Mouse (Mus musculus) MEL (cell line): ENCODE data around the gene Heg1.

Source experiments
- BHLHE40 ChIP-seq: IDR thresholded peaks from 2 replicates; pipeline ENCODE4 v1.6.1; 2012; ENCODE audit warnings: low read depth, mild to moderate bottlenecking, inconsistent platforms, low read length, improper control_type of control experiment, borderline replicate concordance
- CHD1 ChIP-seq: IDR thresholded peaks from 2 replicates; pipeline ENCODE4 v1.6.1; 2012; ENCODE audit warnings: low read depth, mild to moderate bottlenecking, inconsistent platforms, low read length, improper control_type of control experiment
- CTCF ChIP-seq, 3 experiments: IDR thresholded peaks in 2 of 3; conservative IDR thresholded peaks in 1 of 3; 2 replicates each; pipeline ENCODE4 v1.5.1; 2011 to 2012; ENCODE audit warnings: low read length in 3 of 3, low read depth in 2 of 3, mild to moderate bottlenecking in 2 of 3, improper control_type of control experiment in 1 of 3, inconsistent platforms in 1 of 3, mixed read lengths in 1 of 3, moderate library complexity in 1 of 3; ENCODE audit not compliant: control insufficient read depth in 1 of 3, insufficient read depth in 1 of 3, poor library complexity in 1 of 3, severe bottlenecking in 1 of 3
- EP300 ChIP-seq, 2 experiments: IDR thresholded peaks; 2 replicates each; pipeline ENCODE4 v1.6.1; 2011; ENCODE audit warnings: improper control_type of control experiment in 2 of 2, low read length in 2 of 2, low read depth in 1 of 2, mild to moderate bottlenecking in 1 of 2
- MXI1 ChIP-seq: IDR thresholded peaks from 2 replicates; pipeline ENCODE4 v1.6.1; 2011; ENCODE audit warnings: mild to moderate bottlenecking, low read depth, low read length, improper control_type of control experiment
- NRF1 ChIP-seq: IDR thresholded peaks from 2 replicates; pipeline ENCODE4 v1.6.1; 2014; ENCODE audit warnings: low read depth, mild to moderate bottlenecking, inconsistent platforms, low read length, improper control_type of control experiment, moderate library complexity; ENCODE audit not compliant: poor library complexity, insufficient read depth, severe bottlenecking
- POLR2A ChIP-seq, 2 experiments: IDR thresholded peaks; 2 replicates each; pipeline ENCODE4 v1.6.1; 2011 to 2012; ENCODE audit warnings: low read length in 2 of 2, mild to moderate bottlenecking in 2 of 2, control low read depth in 1 of 2, improper control_type of control experiment in 1 of 2, low read depth in 1 of 2, moderate library complexity in 1 of 2; ENCODE audit not compliant: control insufficient read depth in 1 of 2, insufficient read depth in 1 of 2, poor library complexity in 1 of 2
- POLR2AphosphoS5 ChIP-seq: IDR thresholded peaks from 2 replicates; pipeline ENCODE4 v1.6.1; 2012; ENCODE audit warnings: low read depth, borderline replicate concordance, mild to moderate bottlenecking, inconsistent platforms, low read length, moderate library complexity, mixed read lengths

- TF ChIP-seq EP300 (IDR thresholded peaks at IDR 0.05; ENCODE audit: low read depth in 1 of 2, low read length in 2 of 2) (no peak), POLR2A (IDR thresholded peaks at IDR 0.05; ENCODE audit: control insufficient read depth in 1 of 2, insufficient read depth in 1 of 2, low read depth in 1 of 2, low read length in 2 of 2, poor library complexity in 1 of 2) (no peak), CTCF (IDR thresholded peaks at IDR 0.05 in 2 of 3, conservative IDR thresholded peaks at IDR 0.05 in 1 of 3; ENCODE audit: control insufficient read depth in 1 of 3, insufficient read depth in 1 of 3, low read depth in 2 of 3, low read length in 3 of 3, poor library complexity in 1 of 3, severe bottlenecking in 1 of 3) (no peak), MXI1 (no peak), POLR2AphosphoS5 (no peak), BHLHE40 (no peak), NRF1 (no peak), CHD1 (no peak)
Measured at GRCm38 (mm10) chr16:33682651-33683050, 1.5 kb upstream of the Heg1 start.
